Mouse (Mus musculus): ENCODE data around the gene Bmp3.

- no peak for TF ChIP-seq CTCF (IDR thresholded peaks at IDR 0.05; ENCODE audit: low read depth, low read length)
- no peak for TF ChIP-seq POLR2A (IDR thresholded peaks at IDR 0.05; ENCODE audit: borderline replicate concordance, low read depth, low read length)
Measured at GRCm38 (mm10) chr5:98878891-98879290, 24.7 kb downstream of the Bmp3 start.

Measured in bone marrow macrophage, adult 2 months (primary cell).